Mouse (Mus musculus): ENCODE measurements at regions not wholly inside any gene's neighbourhood (a gene's known extent, or its start where the extent isn't known, plus 50 kb on each side); places are given as distances from the start of the nearest gene placed in this dataset.

DNA sequence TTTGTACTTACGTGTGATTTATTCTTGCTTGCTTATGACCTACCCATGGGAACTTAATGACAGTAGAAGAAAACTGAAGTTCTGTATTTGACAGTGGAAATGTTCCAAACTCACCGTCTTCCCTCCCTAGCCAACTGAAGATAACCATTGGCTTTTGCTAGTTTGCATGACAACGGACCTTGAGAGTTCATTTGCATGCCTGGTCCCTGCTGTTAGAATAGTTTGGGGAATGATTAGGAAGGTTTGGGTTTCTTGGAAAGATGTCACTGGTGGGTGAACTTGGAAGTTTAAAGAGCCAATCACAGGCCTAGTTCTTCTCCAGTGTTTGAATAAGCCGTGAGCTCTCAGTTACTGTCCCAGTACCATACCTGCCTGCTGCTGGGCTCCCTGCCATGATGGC is 83.1 kb upstream of the Fbxl17 start:
- no peak for TF ChIP-seq CTCF (IDR thresholded peaks at IDR 0.05; ENCODE audit: control insufficient read depth, insufficient read depth, low read length)
- no peak for TF ChIP-seq POLR2A (IDR thresholded peaks at IDR 0.05; ENCODE audit: borderline replicate concordance, control insufficient read depth, low read depth, low read length)

Measured in bone marrow, adult 2 months (tissue).